Mouse (Mus musculus): ENCODE results near the gene Fbxw2. TPM values are rescaled to one million over a fixed set of nuclear protein-coding genes. Genes with fewer than 3 reads are reported as not detected.
"Not testable (repeated sequence)": the region's sequence is repeated elsewhere in the genome, so short reads cannot be mapped to it uniquely, and the experiment has no call there.

Fbxw2 gene
- polyA plus RNA-seq, 1 experiment from 2014 or later = 67.1 TPM

GRCm38 (mm10) chr2:34843211-34843939, 17.3 kb upstream of the Fbxw2 start:
- Histone ChIP-seq H3K36me3 (ENCODE audit: control insufficient read depth, insufficient read depth, low read length) (no peaks in the 10 kb centered on the region), H3K9me3 (ENCODE audit: control insufficient read depth, low read length) (no peaks in the 10 kb centered on the region), H3K4me2 (ENCODE audit: low read depth, severe bottlenecking) (no peak overlapping the region), H3K27ac (replicated peaks; ENCODE audit: low read depth, low read length) (no peak overlapping the region), H3K4me3 (ENCODE audit: low read depth, low read length) (no peak overlapping the region), H3K27me3 (ENCODE audit: control insufficient read depth, insufficient read depth, low read length) (no peaks in the 10 kb centered on the region), H3K4me1 (ENCODE audit: control insufficient read depth, insufficient read depth, low read length) (no peaks in the 10 kb centered on the region), H3K9ac (ENCODE audit: low read length) (no peak overlapping the region)
- ATAC-seq (ENCODE audit: insufficient number of reproducible peaks, low FRiP score, low TSS enrichment, low read depth) = no peak
- 86% methylated on average over 11 of the region's 11 CpGs for WGBS
- no peak for DNase-seq (ENCODE audit: low spot score)

- ATAC-seq (ENCODE audit: insufficient number of reproducible peaks, low FRiP score, low TSS enrichment, low read depth) (no peak), DNase-seq (ENCODE audit: low spot score) (no peak)
- H3K4me1 ChIP-seq (ENCODE audit: control insufficient read depth, insufficient read depth, low read length) = no peaks in the 10 kb centered on the region
- H3K4me3 ChIP-seq (ENCODE audit: low read depth, low read length) = no peak overlapping the region
- no peak overlapping the region for H3K9ac ChIP-seq (ENCODE audit: low read length)
- H3K9me3 ChIP-seq (ENCODE audit: control insufficient read depth, low read length) = no peaks in the 10 kb centered on the region
- H3K27me3 ChIP-seq (ENCODE audit: control insufficient read depth, insufficient read depth, low read length) = no peaks in the 10 kb centered on the region
- H3K27ac ChIP-seq (replicated peaks; ENCODE audit: low read depth, low read length) = no peak overlapping the region
- no peak overlapping the region for H3K4me2 ChIP-seq (ENCODE audit: low read depth, severe bottlenecking)
- 93% methylated on average over 8 of the region's 8 CpGs for WGBS
- no peaks in the 10 kb centered on the region for H3K36me3 ChIP-seq (ENCODE audit: control insufficient read depth, insufficient read depth, low read length)
Observed at GRCm38 (mm10) chr2:34841706-34842105, 15.6 kb upstream of the Fbxw2 start.

GRCm38 (mm10) chr2:34840143-34840542, 14.0 kb upstream of the Fbxw2 start:
- not testable (repeated sequence) for H3K4me3 ChIP-seq (ENCODE audit: low read depth, low read length); DNase-seq (ENCODE audit: low spot score); ATAC-seq (ENCODE audit: insufficient number of reproducible peaks, low FRiP score, low TSS enrichment, low read depth); H3K9ac ChIP-seq (ENCODE audit: low read length); H3K9me3 ChIP-seq (ENCODE audit: control insufficient read depth, low read length); H3K27me3 ChIP-seq (ENCODE audit: control insufficient read depth, insufficient read depth, low read length); H3K4me2 ChIP-seq (ENCODE audit: low read depth, severe bottlenecking); H3K27ac ChIP-seq (replicated peaks; ENCODE audit: low read depth, low read length); H3K36me3 ChIP-seq (ENCODE audit: control insufficient read depth, insufficient read depth, low read length); H3K4me1 ChIP-seq (ENCODE audit: control insufficient read depth, insufficient read depth, low read length)
- 76% methylated on average over 5 of the region's 5 CpGs for WGBS

- H3K27ac ChIP-seq (replicated peaks; ENCODE audit: low read depth, low read length) = no peak overlapping the region
- H3K27me3 ChIP-seq (ENCODE audit: control insufficient read depth, insufficient read depth, low read length) = no peaks in the 10 kb centered on the region
- no peak overlapping the region for H3K4me3 ChIP-seq (ENCODE audit: low read depth, low read length)
- H3K4me2 ChIP-seq (ENCODE audit: low read depth, severe bottlenecking) = no peak overlapping the region
- no peaks in the 10 kb centered on the region for H3K9me3 ChIP-seq (ENCODE audit: control insufficient read depth, low read length)
- ATAC-seq (ENCODE audit: insufficient number of reproducible peaks, low FRiP score, low TSS enrichment, low read depth) (no peak), DNase-seq (ENCODE audit: low spot score) (no peak)
- 70% methylated on average over 3 of the region's 3 CpGs for WGBS
- no peak overlapping the region for H3K9ac ChIP-seq (ENCODE audit: low read length)
- no peaks in the 10 kb centered on the region for H3K36me3 ChIP-seq (ENCODE audit: control insufficient read depth, insufficient read depth, low read length)
- no peaks in the 10 kb centered on the region for H3K4me1 ChIP-seq (ENCODE audit: control insufficient read depth, insufficient read depth, low read length)
Observed at GRCm38 (mm10) chr2:34835669-34836068, 9.6 kb upstream of the Fbxw2 start.

GRCm38 (mm10) chr2:34833624-34834023, 7.5 kb upstream of the Fbxw2 start:
- no peaks in the 10 kb centered on the region for H3K36me3 ChIP-seq (ENCODE audit: control insufficient read depth, insufficient read depth, low read length)
- no peak overlapping the region for H3K27ac ChIP-seq (replicated peaks; ENCODE audit: low read depth, low read length)
- H3K4me2 ChIP-seq (ENCODE audit: low read depth, severe bottlenecking) = no peak overlapping the region
- no peak for DNase-seq (ENCODE audit: low spot score)
- H3K4me3 ChIP-seq (ENCODE audit: low read depth, low read length) = no peak overlapping the region
- no peaks in the 10 kb centered on the region for H3K9me3 ChIP-seq (ENCODE audit: control insufficient read depth, low read length)
- no peaks in the 10 kb centered on the region for H3K4me1 ChIP-seq (ENCODE audit: control insufficient read depth, insufficient read depth, low read length)
- WGBS = 90% methylated on average over 17 of the region's 17 CpGs
- no peaks in the 10 kb centered on the region for H3K27me3 ChIP-seq (ENCODE audit: control insufficient read depth, insufficient read depth, low read length)
- ATAC-seq (ENCODE audit: insufficient number of reproducible peaks, low FRiP score, low TSS enrichment, low read depth) = no peak
- H3K9ac ChIP-seq (ENCODE audit: low read length) = no peak overlapping the region

GRCm38 (mm10) chr2:34832766-34833457, 6.8 kb upstream of the Fbxw2 start, which contains the start of gene Gm34653:
Gene Gm34653, plus strand, starts transcription at chr2:34833007.
- ATAC-seq (ENCODE audit: insufficient number of reproducible peaks, low FRiP score, low TSS enrichment, low read depth); H3K4me1 ChIP-seq (ENCODE audit: control insufficient read depth, insufficient read depth, low read length); H3K27ac ChIP-seq (replicated peaks; ENCODE audit: low read depth, low read length); DNase-seq (ENCODE audit: low spot score); H3K27me3 ChIP-seq (ENCODE audit: control insufficient read depth, insufficient read depth, low read length); H3K4me3 ChIP-seq (ENCODE audit: low read depth, low read length); H3K9ac ChIP-seq (ENCODE audit: low read length); H3K36me3 ChIP-seq (ENCODE audit: control insufficient read depth, insufficient read depth, low read length); H3K9me3 ChIP-seq (ENCODE audit: control insufficient read depth, low read length); H3K4me2 ChIP-seq (ENCODE audit: low read depth, severe bottlenecking): not testable (repeated sequence)
- WGBS = 75% methylated on average over 11 of the region's 11 CpGs

GRCm38 (mm10) chr2:34830066-34830465, 4.0 kb upstream of the Fbxw2 start:
- not testable (repeated sequence) for H3K9ac ChIP-seq (ENCODE audit: low read length); H3K36me3 ChIP-seq (ENCODE audit: control insufficient read depth, insufficient read depth, low read length); DNase-seq (ENCODE audit: low spot score); H3K4me2 ChIP-seq (ENCODE audit: low read depth, severe bottlenecking); ATAC-seq (ENCODE audit: insufficient number of reproducible peaks, low FRiP score, low TSS enrichment, low read depth); H3K27ac ChIP-seq (replicated peaks; ENCODE audit: low read depth, low read length); H3K9me3 ChIP-seq (ENCODE audit: control insufficient read depth, low read length); H3K27me3 ChIP-seq (ENCODE audit: control insufficient read depth, insufficient read depth, low read length); H3K4me1 ChIP-seq (ENCODE audit: control insufficient read depth, insufficient read depth, low read length); H3K4me3 ChIP-seq (ENCODE audit: low read depth, low read length)
- WGBS = 95% methylated on average over 17 of the region's 17 CpGs

- H3K9me3 ChIP-seq (ENCODE audit: control insufficient read depth, low read length) = no peaks in the 10 kb centered on the region
- 83% methylated on average over 1 of the region's 1 CpGs for WGBS
- no peak overlapping the region for H3K4me2 ChIP-seq (ENCODE audit: low read depth, severe bottlenecking)
- no peak overlapping the region for H3K27ac ChIP-seq (replicated peaks; ENCODE audit: low read depth, low read length)
- ATAC-seq (ENCODE audit: insufficient number of reproducible peaks, low FRiP score, low TSS enrichment, low read depth) (no peak), DNase-seq (ENCODE audit: low spot score) (no peak)
- H3K36me3 ChIP-seq (ENCODE audit: control insufficient read depth, insufficient read depth, low read length) = no peaks in the 10 kb centered on the region
- H3K4me3 ChIP-seq (ENCODE audit: low read depth, low read length) = no peak overlapping the region
- no peak overlapping the region for H3K9ac ChIP-seq (ENCODE audit: low read length)
- H3K27me3 ChIP-seq (ENCODE audit: control insufficient read depth, insufficient read depth, low read length) = no peaks in the 10 kb centered on the region
- H3K4me1 ChIP-seq (ENCODE audit: control insufficient read depth, insufficient read depth, low read length) = peaks cover 4% of the 10 kb centered on the region; the same call in 1 of the 2 replicates
Observed at GRCm38 (mm10) chr2:34828026-34828425, 1.9 kb upstream of the Fbxw2 start.
